Mouse (Mus musculus) adrenal gland (tissue): ENCODE results near the gene Imp3.
"Not testable (repeated sequence)": the region's sequence is repeated elsewhere in the genome, so short reads cannot be mapped to it uniquely, and the experiment has no call there.

Source experiments
- intact Hi-C: fragments of 180-260 bp; cut with DNase I; formaldehyde crosslinking; loops from one replicate; pipeline ENCODE4 v1.15.1; 2025
- long read RNA-seq, 2 experiments: library from polyadenylated mRNA; unstranded; transcript quantifications; one replicate each; pipeline ENCODE4 v2.0.0; 2020; ENCODE audit warnings: borderline replicate concordance in 1 of 2; ENCODE audit not compliant: insufficient replicate concordance in 1 of 2

Gene Imp3
- long read RNA-seq, experiment 1, transcript Imp3-201 (1 exons, 924 nt), result major isoform, 77 of 77 reads
- long read RNA-seq, experiment 1, partial matches to known transcripts, result 0 of 77 reads
- long read RNA-seq, experiment 1, other reads (novel, unspliced or antisense), result 0 of 77 reads
- long read RNA-seq, experiment 2, transcript Imp3-201 (1 exons, 924 nt), result major isoform, 82 of 82 reads
- long read RNA-seq, experiment 2, partial matches to known transcripts, result 0 of 82 reads
- long read RNA-seq, experiment 2, other reads (novel, unspliced or antisense), result 0 of 82 reads

- intact Hi-C loops, result loop anchor here (1.0 kb wide), 1 partner anchor 9 kb away; the partner anchor contains the start of gene Snx33
These were observed at the start of gene Imp3 for GRCm38 (mm10) chr9:56937223-56938160. Imp3 (plus strand) TSS chr9:56937475.

GRCm38 (mm10) chr9:56887581-56887980 is 49.7 kb upstream of the Imp3 start:
- intact Hi-C loops, result loop anchor here (10.0 kb wide), 1 partner anchor 163 kb away; no protein-coding TSS in a partner anchor

GRCm38 (mm10) chr9:56889817-56890216 is 47.5 kb upstream of the Imp3 start:
- intact Hi-C loops, result loop anchor here (1.0 to 10.0 kb wide), 4 partner anchors 47 to 335 kb away; no protein-coding TSS in a partner anchor

- intact Hi-C loops, result loop anchor here (10.0 kb wide), 2 partner anchors 54 to 334 kb away; no protein-coding TSS in a partner anchor
These were observed 46.6 kb upstream of the Imp3 start for GRCm38 (mm10) chr9:56890522-56891250.

GRCm38 (mm10) chr9:56891517-56892011 is 45.7 kb upstream of the Imp3 start:
- intact Hi-C loops, result loop anchor here (10.0 kb wide), 2 partner anchors 53 to 333 kb away; no protein-coding TSS in a partner anchor

GRCm38 (mm10) chr9:56892111-56892510 is 45.2 kb upstream of the Imp3 start:
- intact Hi-C loops, result loop anchor here (10.0 kb wide), 2 partner anchors 53 to 333 kb away; no protein-coding TSS in a partner anchor

- intact Hi-C loops, result loop anchor here (10.0 kb wide), 2 partner anchors 51 to 331 kb away; no protein-coding TSS in a partner anchor
These were observed 44.0 kb upstream of the Imp3 start for GRCm38 (mm10) chr9:56893313-56893712.

- intact Hi-C loops, result loop anchor here (10.0 kb wide), 2 partner anchors 51 to 331 kb away; no protein-coding TSS in a partner anchor
These were observed 43.3 kb upstream of the Imp3 start for GRCm38 (mm10) chr9:56894006-56894405.

GRCm38 (mm10) chr9:56896779-56897178 is 40.5 kb upstream of the Imp3 start:
- intact Hi-C loops, result loop anchor here (10.0 kb wide), 2 partner anchors 48 to 328 kb away; no protein-coding TSS in a partner anchor

- intact Hi-C loops, result loop anchor here (10.0 kb wide), 2 partner anchors 45 to 325 kb away; no protein-coding TSS in a partner anchor
These were observed 37.9 kb upstream of the Imp3 start for GRCm38 (mm10) chr9:56899409-56899808.

- intact Hi-C loops, result no loop called here
These were observed 37.2 kb upstream of the Imp3 start for GRCm38 (mm10) chr9:56900060-56900459.

- intact Hi-C loops, result no loop called here
These were observed 36.7 kb upstream of the Imp3 start for GRCm38 (mm10) chr9:56900571-56900970.

- intact Hi-C loops, result no loop called here
These were observed 36.1 kb upstream of the Imp3 start for GRCm38 (mm10) chr9:56901187-56901586.

- intact Hi-C loops, result no loop called here
These were observed 33.6 kb upstream of the Imp3 start for GRCm38 (mm10) chr9:56903662-56904061.

GRCm38 (mm10) chr9:56907549-56907948 is 29.7 kb upstream of the Imp3 start:
- intact Hi-C loops, result no loop called here

- intact Hi-C loops, result not testable (repeated sequence)
These were observed 27.3 kb upstream of the Imp3 start for GRCm38 (mm10) chr9:56909991-56910390.

GRCm38 (mm10) chr9:56911017-56911416 is 26.3 kb upstream of the Imp3 start:
- intact Hi-C loops, result no loop called here

GRCm38 (mm10) chr9:56913991-56914390 is 23.3 kb upstream of the Imp3 start:
- intact Hi-C loops, result no loop called here

GRCm38 (mm10) chr9:56915116-56915515 is 22.2 kb upstream of the Imp3 start:
- intact Hi-C loops, result no loop called here

- intact Hi-C loops, result no loop called here
These were observed 21.4 kb upstream of the Imp3 start for GRCm38 (mm10) chr9:56915695-56916410.
